Mouse (Mus musculus): ENCODE data around the gene Map2k1.

DNA sequence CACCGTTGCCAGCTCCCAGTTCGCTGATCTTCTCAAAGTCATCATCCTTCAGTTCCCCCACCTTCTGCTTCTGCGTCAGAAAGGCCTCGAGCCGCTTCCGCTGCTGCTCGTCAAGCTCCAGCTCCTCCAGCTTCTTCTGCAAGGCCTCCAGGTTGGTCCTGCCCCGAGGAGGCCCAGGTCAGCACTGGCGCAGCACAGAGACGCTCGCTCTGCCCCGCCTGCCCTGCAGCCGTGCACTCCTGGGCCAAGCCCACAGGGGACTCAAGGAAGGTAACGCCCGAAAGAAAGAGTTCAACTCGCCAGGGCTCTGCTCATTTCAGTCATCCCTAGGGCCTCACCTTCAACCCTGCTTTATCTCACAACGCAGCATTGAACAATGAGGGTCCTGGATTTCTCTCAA lies 39.0 kb downstream of the Map2k1 start:
- TF ChIP-seq CTCF (IDR thresholded peaks at IDR 0.05; ENCODE audit: borderline replicate concordance, insufficient read depth, low read depth, low read length) (no peak), POLR2A (IDR thresholded peaks at IDR 0.05; ENCODE audit: borderline replicate concordance, insufficient read depth, low read length) (no peak)
